Mouse (Mus musculus) intestine, embryonic 16.5 days (tissue): ENCODE data around the gene Eipr1. TPM values are rescaled to one million over a fixed set of nuclear protein-coding genes. Genes with fewer than 3 reads are reported as not detected.

Source experiments
- ATAC-seq: fragments of 200-750 bp; cut with Nextera tagmentation; 2 replicates; pipeline ENCODE4 v1.8.0; 2017; ENCODE audit warnings: moderate TSS enrichment, moderate library complexity
- H3K27ac ChIP-seq: fragments of 300-500 bp; sonication (generic); 2 replicates; pipeline ENCODE4 v1.5.1; 2014; ENCODE audit warnings: mild to moderate bottlenecking, low read length
- H3K27me3 ChIP-seq: fragments of 300-500 bp; sonication (generic); replicated peaks from 2 replicates; pipeline ENCODE4 v1.6.1; 2014; ENCODE audit warnings: low read length, control low read depth, mixed read lengths; ENCODE audit not compliant: control insufficient read depth, insufficient read depth
- H3K36me3 ChIP-seq: fragments of 300-500 bp; sonication (generic); 2 replicates; pipeline ENCODE4 v1.6.1; 2014; ENCODE audit warnings: low read length, control low read depth; ENCODE audit not compliant: control insufficient read depth, insufficient read depth
- H3K4me1 ChIP-seq: fragments of 300-500 bp; sonication (generic); 2 replicates; pipeline ENCODE4 v1.6.1; 2014; ENCODE audit warnings: low read length, control low read depth, mixed read lengths; ENCODE audit not compliant: control insufficient read depth, insufficient read depth
- H3K4me2 ChIP-seq: fragments of 300-500 bp; sonication (generic); 2 replicates; pipeline ENCODE4 v1.6.1; 2014; ENCODE audit warnings: low read depth, low read length, control low read depth
- H3K4me3 ChIP-seq: fragments of 300-500 bp; sonication (generic); 2 replicates; pipeline ENCODE4 v1.5.1; 2014; ENCODE audit warnings: mild to moderate bottlenecking, low read length
- H3K9ac ChIP-seq: fragments of 300-500 bp; sonication (generic); 2 replicates; pipeline ENCODE4 v1.6.1; 2014; ENCODE audit warnings: low read depth, low read length
- H3K9me3 ChIP-seq: fragments of 300-500 bp; sonication (generic); 2 replicates; pipeline ENCODE4 v1.6.1; 2016; ENCODE audit warnings: low read length, control low read depth; ENCODE audit not compliant: control insufficient read depth
- WGBS: fragments of 180-500 bp; shearing (Covaris S2); extraction: QIAGEN DNeasy Blood & Tissue Kit; methylation state at CpG from one replicate; pipeline ENCODE4 v1.1.7; 2014; 5-methylcytosine and 5-hydroxymethylcytosine counted together
- polyA plus RNA-seq: library from polyadenylated mRNA; unstranded; fragments of >200 nt; fragmentation: Nextera tagmentation; extraction: Ambion mirVana; gene quantifications from 2 replicates; pipeline ENCODE4 v1.2.1, GENCODE M21; 2015

Eipr1 gene
- polyA plus RNA-seq, 1 experiment from 2014 or later = 32.0 TPM

DNA sequence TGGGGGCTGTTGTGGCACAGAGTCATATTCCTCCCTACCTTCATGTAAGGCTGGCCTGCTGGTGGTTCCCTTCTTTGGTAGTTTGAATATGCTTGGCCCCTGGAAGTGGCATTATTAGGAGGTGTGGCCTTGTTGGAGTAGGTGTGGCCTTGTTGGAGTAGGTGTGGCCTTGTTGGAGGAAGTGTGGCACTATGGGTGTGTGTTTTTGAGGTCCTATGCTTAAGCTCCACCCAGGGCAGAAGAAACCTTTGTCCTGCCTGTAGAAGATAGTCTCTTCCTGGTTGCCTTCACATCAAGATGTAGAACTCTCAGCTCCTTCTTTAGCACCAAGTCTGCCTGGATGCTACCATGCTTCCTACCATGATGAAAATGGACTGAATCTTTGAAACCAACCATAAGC, 51.4 kb downstream of the Eipr1 start:
- Histone ChIP-seq H3K4me1 (peaks cover 15% of the 10 kb centered on the region), H3K9ac (no peak overlapping the region), H3K4me2 (no peak overlapping the region), H3K9me3 (peaks cover 1% of the 10 kb centered on the region; the same call in 1 of the 2 replicates), H3K27me3 (no peaks in the 10 kb centered on the region), H3K4me3 (no peak overlapping the region), H3K36me3 (no peaks in the 10 kb centered on the region), H3K27ac (no peak overlapping the region)
- 0 out of 2 replicates have a peak, but pooled peaks have one; percentile 36 for ATAC-seq

DNA sequence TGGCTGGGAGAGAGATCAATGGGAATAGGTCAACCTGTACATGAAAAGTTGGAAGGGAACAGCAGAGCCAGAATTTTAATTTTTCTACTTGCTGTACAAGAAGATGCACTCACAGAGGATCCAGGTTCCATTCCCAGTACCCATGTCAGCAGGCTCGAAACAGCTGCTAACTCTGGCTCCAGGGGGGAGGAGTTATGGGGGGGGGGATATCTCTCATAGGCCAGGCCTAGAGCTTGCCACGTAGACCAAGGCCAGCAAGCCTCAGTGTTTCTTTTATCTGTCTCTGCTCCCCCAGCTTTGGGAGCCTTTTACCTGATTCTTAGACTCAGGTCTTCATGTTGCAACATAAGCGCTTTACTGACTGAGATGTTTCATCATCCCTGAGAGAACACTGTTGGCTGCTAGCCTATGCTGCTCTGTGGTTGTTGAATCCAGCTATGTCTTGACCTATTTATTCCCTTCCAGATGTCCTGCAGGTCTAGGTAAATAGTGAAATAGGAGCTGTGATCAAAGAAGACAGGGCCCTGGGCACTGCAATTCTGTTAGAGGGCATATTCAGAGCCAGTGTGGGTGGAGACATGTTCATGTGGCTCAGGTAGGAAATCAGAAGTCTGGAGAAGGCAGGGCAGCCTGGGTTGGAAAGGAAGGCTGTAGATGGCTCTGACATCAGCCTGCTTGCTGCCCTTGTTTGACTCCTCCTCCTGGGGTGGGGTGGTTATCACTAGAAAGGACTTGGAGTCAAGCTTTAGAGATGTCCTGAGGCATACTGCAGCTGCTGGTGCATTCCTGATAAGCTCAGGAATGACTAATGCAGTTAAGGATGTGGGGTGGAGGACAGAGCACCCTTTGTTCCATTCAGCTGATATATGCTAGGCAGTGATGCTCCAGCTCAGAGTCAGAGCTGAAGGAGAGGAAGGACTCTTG, 53.2 kb downstream of the Eipr1 start:
- Histone ChIP-seq H3K9ac (no peak overlapping the region), H3K27me3 (no peaks in the 10 kb centered on the region), H3K4me3 (no peak overlapping the region), H3K4me2 (no peak overlapping the region), H3K36me3 (no peaks in the 10 kb centered on the region), H3K4me1 (peaks cover 20% of the 10 kb centered on the region), H3K9me3 (no peaks in the 10 kb centered on the region), H3K27ac (peak overlapping the region; percentile 23; the same call in 1 of the 2 replicates)
- ATAC-seq = peak; percentile 95
- WGBS = 66% methylated on average over 3 of the region's 3 CpGs

GRCm38 (mm10) chr12:28808786-28809375, 57.3 kb downstream of the Eipr1 start:
- WGBS = 75% methylated on average over 4 of the region's 4 CpGs

DNA sequence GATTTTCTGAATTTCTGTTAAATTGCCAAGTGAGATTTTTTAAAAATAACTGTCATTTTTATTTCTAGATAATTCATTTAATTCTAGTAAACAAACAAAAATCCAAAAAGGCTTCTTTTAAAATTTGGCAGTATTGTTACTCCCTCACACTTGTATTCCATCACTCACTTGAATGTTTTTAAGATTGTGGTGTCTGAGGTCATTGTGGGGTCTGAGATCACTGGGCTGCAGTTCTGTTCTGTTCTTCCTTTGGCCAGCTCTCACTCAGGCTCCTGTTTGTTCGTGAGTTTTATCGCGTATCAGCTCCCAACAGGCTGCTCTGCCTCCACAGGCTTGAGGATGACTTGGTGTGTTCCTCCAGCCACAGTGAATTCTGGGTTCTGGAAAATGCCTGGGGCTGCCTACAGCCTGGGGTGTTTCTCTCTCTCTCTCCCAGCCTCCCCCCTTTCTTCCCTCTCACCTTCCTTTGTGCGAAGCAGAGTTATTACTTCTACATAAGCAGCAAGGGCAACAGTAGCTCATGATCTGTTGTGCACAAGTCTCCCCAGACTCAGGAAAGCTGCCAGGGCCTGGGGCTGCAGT, 58.2 kb downstream of the Eipr1 start:
- no peaks in the 10 kb centered on the region for H3K36me3 ChIP-seq
- no peak overlapping the region for H3K27ac ChIP-seq
- 49% methylated on average over 4 of the region's 4 CpGs for WGBS

More at GRCm38 (mm10) chr12:28808786-28809375, 57.3 kb downstream of the Eipr1 start:
- peaks cover 15% of the 10 kb centered on the region for H3K4me1 ChIP-seq
- H3K4me3 ChIP-seq = no peak overlapping the region
- H3K36me3 ChIP-seq = no peaks in the 10 kb centered on the region
- no peak for ATAC-seq
- H3K27ac ChIP-seq = no peak overlapping the region
- H3K4me2 ChIP-seq = no peak overlapping the region
- H3K9me3 ChIP-seq = no peaks in the 10 kb centered on the region
- H3K9ac ChIP-seq = no peak overlapping the region
- H3K27me3 ChIP-seq = no peaks in the 10 kb centered on the region

GRCm38 (mm10) chr12:28816681-28817426, 65.3 kb downstream of the Eipr1 start:
- Histone ChIP-seq H3K27me3 (no peaks in the 10 kb centered on the region), H3K4me3 (no peak overlapping the region), H3K9ac (no peak overlapping the region), H3K4me2 (no peak overlapping the region), H3K9me3 (no peaks in the 10 kb centered on the region), H3K36me3 (no peaks in the 10 kb centered on the region), H3K27ac (no peak overlapping the region), H3K4me1 (peaks cover 5% of the 10 kb centered on the region; the same call in 1 of the 2 replicates)
- no peak; the same call in 1 of the 2 replicates for ATAC-seq
- WGBS = 45% methylated on average over 9 of the region's 9 CpGs

More for the DNA sequence above, 58.2 kb downstream of the Eipr1 start:
- Histone ChIP-seq H3K9me3 (no peaks in the 10 kb centered on the region), H3K4me1 (peaks cover 11% of the 10 kb centered on the region), H3K9ac (no peak overlapping the region), H3K27me3 (no peaks in the 10 kb centered on the region), H3K4me2 (no peak overlapping the region), H3K4me3 (no peak overlapping the region)
- no peak for ATAC-seq

GRCm38 (mm10) chr12:28817427-28817752, 65.8 kb downstream of the Eipr1 start:
- Histone ChIP-seq H3K27ac (no peak overlapping the region), H3K4me2 (no peak overlapping the region), H3K27me3 (no peaks in the 10 kb centered on the region), H3K9me3 (no peaks in the 10 kb centered on the region), H3K9ac (no peak overlapping the region), H3K4me3 (no peak overlapping the region), H3K36me3 (no peaks in the 10 kb centered on the region), H3K4me1 (peaks cover 5% of the 10 kb centered on the region; the same call in 1 of the 2 replicates)
- 33% methylated on average over 5 of the region's 5 CpGs for WGBS
- peak; percentile 67 for ATAC-seq

- H3K27ac ChIP-seq = no peak overlapping the region
- WGBS = 57% methylated on average over 3 of the region's 3 CpGs
- no peak for ATAC-seq
Measured at GRCm38 (mm10) chr12:28817891-28818290, 66.3 kb downstream of the Eipr1 start.

DNA sequence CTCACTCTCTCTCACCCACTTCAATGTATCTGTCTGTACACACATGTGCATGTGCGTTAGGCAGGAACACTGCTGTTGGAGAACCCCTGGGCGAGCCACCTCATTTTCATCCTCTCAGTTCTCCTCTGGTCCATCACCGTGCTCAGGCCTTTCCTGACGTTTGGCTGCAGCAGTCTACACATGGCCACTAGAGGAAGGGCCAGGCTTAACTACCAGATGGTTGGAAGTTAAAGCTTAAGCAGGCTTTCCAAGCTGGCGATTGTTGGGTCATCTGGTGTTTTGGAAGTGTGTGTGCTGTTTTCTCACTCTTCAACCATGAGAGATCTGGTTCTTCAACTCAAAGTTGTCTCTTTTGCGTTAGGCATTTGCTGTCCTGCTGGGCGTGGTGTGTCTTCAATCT, 71.9 kb downstream of the Eipr1 start:
- Histone ChIP-seq H3K9me3 (no peaks in the 10 kb centered on the region), H3K4me2 (no peak overlapping the region), H3K27me3 (no peaks in the 10 kb centered on the region), H3K4me3 (no peak overlapping the region), H3K4me1 (no peaks in the 10 kb centered on the region), H3K36me3 (no peaks in the 10 kb centered on the region), H3K9ac (no peak overlapping the region), H3K27ac (no peak overlapping the region)
- WGBS = 84% methylated on average over 7 of the region's 7 CpGs
- ATAC-seq = no peak

More at GRCm38 (mm10) chr12:28817891-28818290, 66.3 kb downstream of the Eipr1 start:
- no peak overlapping the region for H3K9ac ChIP-seq
- H3K36me3 ChIP-seq = no peaks in the 10 kb centered on the region
- H3K4me2 ChIP-seq = no peak overlapping the region
- H3K4me1 ChIP-seq = peaks cover 5% of the 10 kb centered on the region; the same call in 1 of the 2 replicates
- no peaks in the 10 kb centered on the region for H3K27me3 ChIP-seq
- no peaks in the 10 kb centered on the region for H3K9me3 ChIP-seq
- H3K4me3 ChIP-seq = no peak overlapping the region

DNA sequence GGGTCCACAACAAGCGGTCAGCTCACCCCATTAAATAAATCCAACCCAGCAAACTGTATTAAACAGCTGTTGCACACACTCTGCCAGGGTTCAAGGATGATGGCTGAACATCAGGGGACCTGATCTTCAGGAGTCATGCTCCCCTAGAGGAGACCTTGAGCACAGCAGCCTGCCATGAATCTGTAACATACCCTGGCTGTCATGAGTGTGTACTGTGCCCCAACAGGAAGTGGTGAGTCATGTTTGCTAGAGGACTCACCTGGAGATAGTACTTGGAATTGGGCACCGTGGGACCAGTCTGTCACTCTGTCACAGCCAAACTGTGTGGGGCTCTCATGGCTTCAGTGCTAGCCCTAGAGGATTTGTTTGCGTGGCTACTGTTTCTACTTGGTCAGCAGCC, 77.9 kb downstream of the Eipr1 start:
- no peak overlapping the region for H3K9ac ChIP-seq
- no peaks in the 10 kb centered on the region for H3K9me3 ChIP-seq
- WGBS = 74% methylated on average over 3 of the region's 3 CpGs
- H3K4me1 ChIP-seq = no peaks in the 10 kb centered on the region
- peak; percentile 46; the same call in 1 of the 2 replicates for ATAC-seq
- no peaks in the 10 kb centered on the region for H3K27me3 ChIP-seq
- H3K4me2 ChIP-seq = no peak overlapping the region
- H3K27ac ChIP-seq = no peak overlapping the region
- no peaks in the 10 kb centered on the region for H3K36me3 ChIP-seq
- no peak overlapping the region for H3K4me3 ChIP-seq
